Mouse (Mus musculus): ENCODE measurements at regions not wholly inside any gene's neighbourhood (a gene's known extent, or its start where the extent isn't known, plus 50 kb on each side); places are given as distances from the start of the nearest gene placed in this dataset.

- peaks cover 23% of the 10 kb centered on the region for H3K79me2 ChIP-seq (replicated peaks; ENCODE audit: control insufficient read depth, extremely low read depth, insufficient read depth, poor library complexity, severe bottlenecking)
- TF ChIP-seq MEF2A (IDR thresholded peaks at IDR 0.05; ENCODE audit: borderline replicate concordance, low read depth, low read length) = no peak
- peak; percentile 3; the same call in 1 of the 2 replicates for TF ChIP-seq RAD21 (IDR thresholded peaks at IDR 0.05; ENCODE audit: low read depth, low read length)
- no peak for TF ChIP-seq JUND (conservative IDR thresholded peaks at IDR 0.05; ENCODE audit: low read depth, low read length)
- TF ChIP-seq USF2 (conservative IDR thresholded peaks at IDR 0.05; ENCODE audit: low read depth, low read length) = no peak
- TF ChIP-seq HCFC1 (IDR thresholded peaks at IDR 0.05; ENCODE audit: low read depth, low read length) = no peak
- no peak for TF ChIP-seq MAZ (IDR thresholded peaks at IDR 0.05; ENCODE audit: low read depth, low read length)
- no peak for TF ChIP-seq NELFE (IDR thresholded peaks at IDR 0.05; ENCODE audit: low read depth, low read length)
- no peak for TF ChIP-seq KAT2A (IDR thresholded peaks at IDR 0.05; ENCODE audit: insufficient replicate concordance, low read length)
- peak; percentile 65 for TF ChIP-seq CHD1 (IDR thresholded peaks at IDR 0.05; ENCODE audit: low read depth, low read length)
- TF ChIP-seq CTCF (conservative IDR thresholded peaks at IDR 0.05 in 1 of 2, IDR thresholded peaks at IDR 0.05 in 1 of 2; ENCODE audit: low read depth in 2 of 2, low read length in 2 of 2) = peak in 1 of 2 experiments; percentile 39; a peak in 1 of 4 replicates
- TF ChIP-seq ETS1 (conservative IDR thresholded peaks at IDR 0.05; ENCODE audit: low read depth, low read length) = no peak
- TF ChIP-seq POLR2AphosphoS2 (IDR thresholded peaks at IDR 0.05; ENCODE audit: low read depth, low read length) = no peak; the same call in 1 of the 2 replicates
- peak; percentile 72 for TF ChIP-seq MAX (IDR thresholded peaks at IDR 0.05; ENCODE audit: low read length)
- no peak for TF ChIP-seq UBTF (IDR thresholded peaks at IDR 0.05; ENCODE audit: low read depth, low read length)
- TF ChIP-seq RCOR1 (conservative IDR thresholded peaks at IDR 0.05; ENCODE audit: low read depth, low read length) = no peak
- no peak for TF ChIP-seq POLR2A (IDR thresholded peaks at IDR 0.05; ENCODE audit: low read depth, low read length)
- no peak for TF ChIP-seq ZC3H11A (IDR thresholded peaks at IDR 0.05; ENCODE audit: low read depth, low read length)
- no peak for TF ChIP-seq JUN (IDR thresholded peaks at IDR 0.05; ENCODE audit: insufficient read depth, low read depth, low read length)
- TF ChIP-seq USF1 (IDR thresholded peaks at IDR 0.05; ENCODE audit: low read depth, low read length) = no peak
- peak; percentile 12; the same call in 1 of the 2 replicates for TF ChIP-seq SIN3A (IDR thresholded peaks at IDR 0.05; ENCODE audit: low read length)
- no peak; the same call in none of the 2 replicates for TF ChIP-seq SMC3 (IDR thresholded peaks at IDR 0.05; ENCODE audit: low read depth, low read length)
- no peak for TF ChIP-seq MAFK (IDR thresholded peaks at IDR 0.05; ENCODE audit: insufficient replicate concordance, low read length)
- TF ChIP-seq ZNF384 (IDR thresholded peaks at IDR 0.05; ENCODE audit: low read depth, low read length) = peak; percentile 87
- TF ChIP-seq BHLHE40 (IDR thresholded peaks at IDR 0.05; ENCODE audit: low read depth, low read length) = no peak
- no peak for TF ChIP-seq ZMIZ1 (IDR thresholded peaks at IDR 0.05; ENCODE audit: low read depth, low read length)
- peak; percentile 88 for TF ChIP-seq MYC (IDR thresholded peaks at IDR 0.05; ENCODE audit: low read depth, low read length)
- TF ChIP-seq ELF1 (IDR thresholded peaks at IDR 0.05; ENCODE audit: low read depth, low read length) = no peak
- TF ChIP-seq TCF12 (IDR thresholded peaks at IDR 0.05; ENCODE audit: low read depth, low read length) = 0 out of 2 replicates have a peak, but pooled peaks have one; percentile 23
- no peak for TF ChIP-seq ZKSCAN1 (IDR thresholded peaks at IDR 0.05; ENCODE audit: borderline replicate concordance, low read depth, low read length)
- no peak; the same call in 1 of the 2 replicates for TF ChIP-seq IRF4 (IDR thresholded peaks at IDR 0.05; ENCODE audit: low read depth, low read length)
- TF ChIP-seq EP300 (IDR thresholded peaks at IDR 0.05; ENCODE audit: low read length) = peak; percentile 54
- TF ChIP-seq NRF1 (IDR thresholded peaks at IDR 0.05; ENCODE audit: low read depth, low read length) = no peak
- TF ChIP-seq E2F4 (IDR thresholded peaks at IDR 0.05; ENCODE audit: insufficient replicate concordance, low read depth, low read length) = no peak
- TF ChIP-seq TBP (conservative IDR thresholded peaks at IDR 0.05; ENCODE audit: low read depth, low read length) = no peak; the same call in 1 of the 2 replicates
- TF ChIP-seq GABPA (IDR thresholded peaks at IDR 0.05; ENCODE audit: insufficient replicate concordance, low read depth, low read length) = no peak
- TF ChIP-seq MXI1 (IDR thresholded peaks at IDR 0.05; ENCODE audit: low read depth, low read length) = peak; percentile 32
- TF ChIP-seq CHD2 (IDR thresholded peaks at IDR 0.05; ENCODE audit: low read length) = no peak
- no peak for TF ChIP-seq PAX5 (IDR thresholded peaks at IDR 0.05; ENCODE audit: low read length)
- peak overlapping the region; percentile 81 for H3K4me2 ChIP-seq (ENCODE audit: insufficient read depth, low read depth, poor library complexity, severe bottlenecking)
- H3K4me3 ChIP-seq (replicated peaks in 1 of 3; ENCODE audit: low read depth in 2 of 3, low read length in 2 of 3, poor library complexity in 1 of 3) = peak overlapping the region; percentile 35 to 63 (median 40)
- peak; percentile 34 for DNase-seq (ENCODE audit: extremely low read depth)
- in situ Hi-C loops (cut with MboI; ENCODE audit: low pct_ligation_motif_present, low pct_unique_long_range_greater_than_20kb, low sequenced_read_pairs) = loop anchor here (5.0 kb wide), 3 partner anchors 79 to 174 kb away; partner anchors contain the start of gene Cd24a
- H3K36me3 ChIP-seq (replicated peaks in 1 of 2; ENCODE audit: control insufficient read depth in 1 of 2, insufficient read depth in 1 of 2, low read length in 1 of 2) = peaks cover 0 to 17% of the 10 kb centered on the region in 2 experiments
- dilution Hi-C loops (cut with MboI; ENCODE audit: extremely low pct_ligation_motif_present, extremely low pct_unique_long_range_greater_than_20kb, low sequenced_read_pairs) = no loop called here
- H3K27me3 ChIP-seq (replicated peaks) = no peaks in the 10 kb centered on the region
- no peaks in the 10 kb centered on the region for H3K9me3 ChIP-seq (replicated peaks; ENCODE audit: low read length)
- H3K4me1 ChIP-seq (ENCODE audit: control insufficient read depth in 1 of 2, insufficient read depth in 2 of 2) = peaks cover 37 to 55% of the 10 kb centered on the region in 2 experiments
- H3K9ac ChIP-seq (ENCODE audit: insufficient read depth, low read depth) = peak overlapping the region; percentile 66
- H3K27ac ChIP-seq (ENCODE audit: insufficient read depth, low read depth) = peak overlapping the region; percentile 96
Measured at GRCm38 (mm10) chr10:43743188-43744120, 158.1 kb downstream of the Qrsl1 start.
